Mouse (Mus musculus): ENCODE measurements around the gene D1Ertd622e. TPM values are rescaled to one million over a fixed set of nuclear protein-coding genes. Genes with fewer than 3 reads are reported as not detected.
"Not testable (repeated sequence)": the region's sequence is repeated elsewhere in the genome, so short reads cannot be mapped to it uniquely, and the experiment has no call there.

Gene D1Ertd622e
- total RNA-seq, 1 experiment from 2014 or later = 153 TPM

GRCm38 (mm10) chr1:97600371-97600770 lies 61.5 kb downstream of the D1Ertd622e start:
- no peak for ATAC-seq (ENCODE audit: extremely low read depth, insufficient number of reproducible peaks, low FRiP score, poor library complexity, severe bottlenecking)

DNA sequence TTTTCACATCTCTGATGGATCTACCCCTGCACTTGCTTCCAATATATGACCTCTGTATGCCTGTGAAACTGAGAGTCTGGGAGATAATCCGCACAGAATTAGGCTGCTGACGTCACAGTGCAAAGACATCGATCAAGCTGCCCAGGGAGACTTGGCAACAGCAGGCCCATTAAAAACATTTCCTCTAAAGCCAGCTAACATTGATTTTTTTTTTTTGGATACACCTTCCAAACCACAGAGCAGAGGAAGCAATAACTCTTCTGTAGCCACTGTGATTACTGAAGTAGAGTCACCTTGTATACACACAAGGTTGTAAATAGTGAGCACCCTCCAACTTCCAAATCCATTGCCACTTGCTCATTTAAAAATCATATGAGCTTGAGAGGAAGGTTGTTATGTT lies 62.8 kb downstream of the D1Ertd622e start:
- no peak for ATAC-seq (ENCODE audit: extremely low read depth, insufficient number of reproducible peaks, low FRiP score, poor library complexity, severe bottlenecking)

DNA sequence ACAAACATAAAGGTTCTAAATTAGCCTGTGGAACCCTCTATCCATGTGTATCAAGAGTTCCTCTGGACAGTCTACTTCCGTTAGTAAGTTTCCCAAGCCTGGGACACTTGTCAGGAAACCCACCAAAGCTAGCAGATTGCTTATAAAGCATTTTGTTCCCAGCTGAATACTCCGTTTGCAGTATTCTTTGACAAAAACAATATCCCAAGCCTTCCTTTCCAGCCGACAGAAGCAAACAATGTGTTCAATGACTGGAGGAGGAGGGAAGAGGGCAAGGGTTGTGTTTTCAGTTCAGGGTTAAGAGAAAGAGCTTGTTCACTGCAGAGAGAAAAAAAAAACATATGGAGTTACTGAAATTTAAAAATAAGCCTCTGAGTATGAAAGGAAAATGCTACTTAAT lies 73.3 kb downstream of the D1Ertd622e start:
- ATAC-seq (ENCODE audit: extremely low read depth, insufficient number of reproducible peaks, low FRiP score, poor library complexity, severe bottlenecking) = no peak

- ATAC-seq (ENCODE audit: extremely low read depth, insufficient number of reproducible peaks, low FRiP score, poor library complexity, severe bottlenecking) = no peak
Observed at GRCm38 (mm10) chr1:97585106-97585505, 76.8 kb downstream of the D1Ertd622e start.

DNA sequence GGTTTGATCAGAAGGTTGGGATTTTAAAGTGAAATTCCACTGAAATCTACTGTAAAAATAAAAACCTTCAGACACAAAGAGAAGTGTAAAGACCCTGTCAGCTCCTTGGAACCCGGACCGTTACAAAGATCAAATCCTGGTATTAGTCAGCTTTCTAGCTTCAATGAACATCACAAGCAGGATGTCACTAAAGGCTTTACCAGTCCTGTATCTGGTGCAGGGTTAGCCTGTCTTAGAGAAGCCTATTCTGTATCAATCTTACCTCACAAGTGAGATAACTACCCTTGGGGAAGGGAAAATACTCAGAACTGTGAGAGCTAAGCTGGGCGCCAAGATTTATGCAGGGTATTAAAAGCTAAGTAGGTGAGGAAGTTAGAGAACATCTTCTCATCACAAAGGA lies 77.7 kb downstream of the D1Ertd622e start:
- ATAC-seq (ENCODE audit: extremely low read depth, insufficient number of reproducible peaks, low FRiP score, poor library complexity, severe bottlenecking) = no peak

GRCm38 (mm10) chr1:97583085-97583484 lies 78.8 kb downstream of the D1Ertd622e start:
- no peak for ATAC-seq (ENCODE audit: extremely low read depth, insufficient number of reproducible peaks, low FRiP score, poor library complexity, severe bottlenecking)

GRCm38 (mm10) chr1:97580680-97581079 lies 81.2 kb downstream of the D1Ertd622e start:
- ATAC-seq (ENCODE audit: extremely low read depth, insufficient number of reproducible peaks, low FRiP score, poor library complexity, severe bottlenecking) = not testable (repeated sequence)

- peak; percentile 97 for ATAC-seq (ENCODE audit: extremely low read depth, insufficient number of reproducible peaks, low FRiP score, poor library complexity, severe bottlenecking)
Observed at GRCm38 (mm10) chr1:97580270-97580669, 81.6 kb downstream of the D1Ertd622e start.

GRCm38 (mm10) chr1:97578025-97578417 lies 83.9 kb downstream of the D1Ertd622e start:
- no peak for ATAC-seq (ENCODE audit: extremely low read depth, insufficient number of reproducible peaks, low FRiP score, poor library complexity, severe bottlenecking)

DNA sequence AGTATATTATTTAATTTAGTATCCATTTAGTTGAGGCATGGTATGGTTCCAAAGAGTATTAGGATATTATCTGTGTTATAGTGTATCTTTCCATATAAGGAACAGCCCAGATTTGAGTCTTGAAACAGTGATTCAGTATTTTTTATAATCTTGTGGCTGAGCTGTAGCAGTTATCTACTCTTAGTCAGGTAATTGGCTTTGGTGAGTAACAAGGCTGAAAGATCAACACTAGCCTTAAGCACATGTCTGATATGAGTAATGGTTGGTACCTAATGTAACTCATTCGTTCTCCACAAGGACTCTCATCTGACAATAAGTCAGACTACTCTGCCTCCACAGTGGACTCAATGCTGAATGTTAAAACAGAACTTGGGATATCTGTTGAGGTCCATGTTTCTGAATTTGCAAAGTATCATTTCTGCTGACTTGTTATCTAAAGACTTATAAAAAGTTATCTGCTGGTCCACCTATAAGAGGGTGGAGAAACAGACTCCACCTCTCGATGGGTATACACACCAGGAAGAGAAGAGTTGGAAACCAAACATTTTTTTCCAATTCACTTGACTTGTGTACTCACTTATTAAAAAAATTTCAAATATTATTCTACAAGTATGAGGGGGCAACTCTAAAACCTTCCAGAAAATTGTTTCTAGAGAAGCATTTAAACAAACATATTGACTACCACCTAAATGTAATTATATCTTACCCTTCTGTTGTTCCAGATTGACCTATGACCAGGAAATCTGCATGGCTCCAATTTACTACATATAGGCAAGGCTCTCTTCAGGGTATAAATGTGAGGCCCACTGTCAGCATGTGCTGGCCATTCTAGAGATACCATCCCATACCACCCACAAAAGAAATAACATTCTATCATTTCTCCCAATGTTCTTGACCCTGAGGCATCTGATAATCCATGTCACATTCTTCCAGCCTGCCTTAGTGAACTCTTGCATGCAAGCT lies 84.5 kb downstream of the D1Ertd622e start:
- ATAC-seq (ENCODE audit: extremely low read depth, insufficient number of reproducible peaks, low FRiP score, poor library complexity, severe bottlenecking) = no peak

DNA sequence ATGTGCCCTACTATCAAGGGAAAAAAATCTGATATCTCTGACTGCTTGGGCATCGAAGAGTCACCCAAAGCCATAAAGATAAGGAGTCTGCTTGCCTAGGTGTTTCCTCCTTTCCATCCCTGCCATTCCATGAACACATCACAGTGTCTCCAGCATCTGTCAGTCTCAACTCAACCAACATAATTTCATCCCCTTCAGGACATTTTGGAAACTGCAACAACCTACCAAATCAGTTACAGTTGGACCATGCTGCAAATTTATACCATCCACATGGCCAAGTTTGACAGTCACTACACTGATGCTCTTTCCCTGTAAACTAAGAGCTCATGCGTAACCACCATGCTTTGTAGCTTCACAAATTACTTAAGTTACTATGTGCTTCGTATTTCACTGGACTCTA lies 85.3 kb downstream of the D1Ertd622e start:
- ATAC-seq (ENCODE audit: extremely low read depth, insufficient number of reproducible peaks, low FRiP score, poor library complexity, severe bottlenecking) = no peak

DNA sequence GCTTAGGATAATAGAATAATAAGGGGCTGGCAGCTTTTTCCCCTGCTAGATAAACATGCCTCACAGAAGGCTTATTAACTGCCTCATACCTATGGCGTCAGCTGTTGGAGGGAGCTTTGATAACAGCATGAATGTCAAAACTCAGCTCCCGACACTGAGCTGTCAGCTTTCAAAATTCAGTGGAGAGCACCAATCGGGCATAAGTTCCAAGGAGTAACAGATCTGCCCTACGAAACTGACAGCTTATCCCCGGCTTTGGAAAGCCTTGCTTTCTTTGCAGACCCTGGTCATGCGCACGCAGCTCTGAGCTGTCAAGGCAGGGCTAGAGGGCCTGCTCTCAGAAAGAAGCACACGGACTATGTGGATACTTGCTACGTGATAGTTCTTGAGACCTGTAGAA lies 91.1 kb downstream of the D1Ertd622e start:
- no peak for ATAC-seq (ENCODE audit: extremely low read depth, insufficient number of reproducible peaks, low FRiP score, poor library complexity, severe bottlenecking)

DNA sequence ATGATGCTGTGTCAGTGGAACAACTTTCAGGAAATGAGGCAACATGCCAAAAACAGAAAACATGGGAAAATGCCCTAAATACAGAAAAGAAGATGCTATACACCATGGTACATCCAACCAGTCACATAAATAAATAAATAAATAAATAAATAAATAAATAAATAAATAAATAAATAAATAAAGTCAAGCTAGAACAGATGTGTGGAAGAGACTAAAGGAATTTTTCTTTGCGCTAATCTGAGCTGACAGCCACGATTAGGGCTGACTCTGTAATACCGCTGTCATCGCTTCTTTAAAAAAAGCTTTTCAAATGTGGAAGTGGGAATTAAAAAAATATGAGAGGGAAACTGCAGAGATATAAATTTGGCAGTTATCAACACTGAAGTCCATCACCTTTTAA lies 93.9 kb downstream of the D1Ertd622e start:
- ATAC-seq (ENCODE audit: extremely low read depth, insufficient number of reproducible peaks, low FRiP score, poor library complexity, severe bottlenecking) = no peak

DNA sequence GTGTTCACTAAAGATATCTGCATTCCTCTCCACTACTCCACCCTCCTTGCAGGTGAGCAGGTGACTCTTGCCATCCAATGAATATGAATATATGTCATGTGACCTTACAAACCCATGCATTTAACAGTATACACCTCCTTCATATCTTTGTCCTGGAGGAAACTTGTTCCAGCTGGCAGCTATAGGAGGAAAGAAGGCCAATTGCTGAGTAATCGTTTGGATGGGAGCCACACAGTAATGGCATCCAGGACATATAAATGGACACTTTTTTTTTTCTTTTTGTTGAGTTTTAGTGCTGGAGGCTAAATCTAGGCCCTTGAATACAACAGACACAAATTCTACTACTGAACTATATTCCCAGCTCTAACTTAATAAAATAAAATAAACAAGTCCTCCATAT lies 97.2 kb downstream of the D1Ertd622e start:
- ATAC-seq (ENCODE audit: extremely low read depth, insufficient number of reproducible peaks, low FRiP score, poor library complexity, severe bottlenecking) = no peak

GRCm38 (mm10) chr1:97562867-97563266 lies 99.0 kb downstream of the D1Ertd622e start:
- no peak for ATAC-seq (ENCODE audit: extremely low read depth, insufficient number of reproducible peaks, low FRiP score, poor library complexity, severe bottlenecking)

Other genes starting within 250 kb of the D1Ertd622e start
- gene Gin1, start 108.1 kb upstream of the D1Ertd622e start, total RNA-seq (2017) = 9.6 and 16.1 TPM in 2 replicates
- gene Ppip5k2, start 108.3 kb upstream of the D1Ertd622e start, total RNA-seq (2017) = 43.8 and 46.6 TPM in 2 replicates